Mouse (Mus musculus): ENCODE results near the gene Gcgr. TPM values are rescaled to one million over a fixed set of nuclear protein-coding genes. Genes with fewer than 3 reads are reported as not detected.

Gcgr gene
- total and polyA plus RNA-seq, 3 experiments = 0.09 to 0.20 (median 0.13) TPM

GRCm38 (mm10) chr11:120509940-120510339 is 20.6 kb upstream of the Gcgr start:
- in situ Hi-C loops (cut with MboI; ENCODE audit: low pct_ligation_motif_present, low pct_unique_long_range_greater_than_20kb, low sequenced_read_pairs) (no loop called here), dilution Hi-C loops (cut with MboI; ENCODE audit: extremely low pct_ligation_motif_present, extremely low pct_unique_long_range_greater_than_20kb, low sequenced_read_pairs) (no loop called here)
- Histone ChIP-seq H3K9me3 (replicated peaks; ENCODE audit: low read length) (no peaks in the 10 kb centered on the region), H3K79me2 (replicated peaks; ENCODE audit: control insufficient read depth, extremely low read depth, insufficient read depth, poor library complexity, severe bottlenecking) (no peaks in the 10 kb centered on the region), H3K27ac (ENCODE audit: insufficient read depth, low read depth) (no peak overlapping the region), H3K36me3 (replicated peaks in 1 of 2; ENCODE audit: control insufficient read depth in 1 of 2, insufficient read depth in 1 of 2, low read length in 1 of 2) (no peaks in the 10 kb centered on the region), H3K9ac (ENCODE audit: insufficient read depth, low read depth) (peak overlapping the region; percentile 59; the same call in 1 of the 2 replicates), H3K4me1 (ENCODE audit: control insufficient read depth in 1 of 2, insufficient read depth in 2 of 2) (peaks cover 5 to 15% of the 10 kb centered on the region in 2 experiments), H3K4me2 (ENCODE audit: insufficient read depth, low read depth, poor library complexity, severe bottlenecking) (peak overlapping the region; percentile 78), H3K27me3 (replicated peaks) (peaks cover 2% of the 10 kb centered on the region), H3K4me3 (replicated peaks in 1 of 3; ENCODE audit: low read depth in 2 of 3, low read length in 2 of 3, poor library complexity in 1 of 3) (peak overlapping the region in 1 of 3 experiments; percentile 1)
- DNase-seq (ENCODE audit: extremely low read depth) = no peak
- 0 out of 2 replicates have a peak, but pooled peaks have one; percentile 10 for TF ChIP-seq IRF4 (IDR thresholded peaks at IDR 0.05; ENCODE audit: low read depth, low read length)
- no peak for TF ChIP-seq ZC3H11A (IDR thresholded peaks at IDR 0.05; ENCODE audit: low read depth, low read length)

DNA sequence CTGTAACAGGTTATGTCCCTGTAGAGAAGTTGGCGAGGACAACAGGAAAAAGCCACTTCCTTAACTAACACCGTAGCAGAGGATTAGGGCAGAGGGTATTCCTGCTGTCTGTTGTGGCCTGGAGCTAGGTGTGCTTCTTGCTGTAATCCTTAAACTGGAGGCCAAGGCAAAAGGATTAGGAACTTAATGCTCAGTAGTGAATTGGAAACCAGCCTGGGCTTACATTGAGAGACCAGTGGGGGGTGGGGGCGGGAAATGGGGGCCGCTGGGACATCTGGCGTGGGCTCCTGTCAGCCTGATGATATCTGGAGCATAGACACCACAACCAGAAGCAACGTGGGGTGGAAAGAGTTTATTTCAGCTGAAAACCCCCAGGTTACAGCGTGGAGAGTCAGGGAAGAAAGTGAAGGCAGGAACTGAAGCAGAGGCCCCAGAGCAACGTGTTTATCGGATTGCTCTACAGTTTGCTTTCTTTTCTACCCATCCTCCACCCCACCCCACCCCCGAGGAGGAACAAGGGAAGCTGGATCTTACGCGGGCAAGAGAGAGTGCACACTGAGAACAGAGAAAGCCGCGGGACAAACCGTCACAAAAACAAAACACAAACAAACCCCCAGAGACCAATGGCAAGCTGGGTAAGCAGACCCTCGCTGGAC is 20.0 kb upstream of the Gcgr start:
- no peaks in the 10 kb centered on the region for H3K36me3 ChIP-seq (replicated peaks in 1 of 2; ENCODE audit: control insufficient read depth in 1 of 2, insufficient read depth in 1 of 2, low read length in 1 of 2)
- in situ Hi-C loops (cut with MboI; ENCODE audit: low pct_ligation_motif_present, low pct_unique_long_range_greater_than_20kb, low sequenced_read_pairs) = no loop called here
- H3K4me1 ChIP-seq (ENCODE audit: control insufficient read depth in 1 of 2, insufficient read depth in 2 of 2) = peaks cover 5 to 17% of the 10 kb centered on the region in 2 experiments
- peak overlapping the region; percentile 78 for H3K4me2 ChIP-seq (ENCODE audit: insufficient read depth, low read depth, poor library complexity, severe bottlenecking)
- no peaks in the 10 kb centered on the region for H3K79me2 ChIP-seq (replicated peaks; ENCODE audit: control insufficient read depth, extremely low read depth, insufficient read depth, poor library complexity, severe bottlenecking)
- H3K27me3 ChIP-seq (replicated peaks) = peaks cover 2% of the 10 kb centered on the region
- peaks cover 3% of the 10 kb centered on the region for H3K9me3 ChIP-seq (replicated peaks; ENCODE audit: low read length)
- dilution Hi-C loops (cut with MboI; ENCODE audit: extremely low pct_ligation_motif_present, extremely low pct_unique_long_range_greater_than_20kb, low sequenced_read_pairs) = no loop called here
- peak overlapping the region; percentile 59 for H3K9ac ChIP-seq (ENCODE audit: insufficient read depth, low read depth)
- H3K4me3 ChIP-seq (replicated peaks in 1 of 3; ENCODE audit: low read depth in 2 of 3, low read length in 2 of 3, poor library complexity in 1 of 3) = peak overlapping the region; percentile 7 to 30 (median 25)
- no peak overlapping the region for H3K27ac ChIP-seq (ENCODE audit: insufficient read depth, low read depth)
- DNase-seq (ENCODE audit: extremely low read depth) = peak; percentile 61
- TF ChIP-seq NELFE (IDR thresholded peaks at IDR 0.05; ENCODE audit: low read depth, low read length) (peak; percentile 43; the same call in 1 of the 2 replicates), MAX (IDR thresholded peaks at IDR 0.05; ENCODE audit: low read length) (no peak), POLR2A (IDR thresholded peaks at IDR 0.05; ENCODE audit: low read depth, low read length) (peak; percentile 56), CHD2 (IDR thresholded peaks at IDR 0.05; ENCODE audit: low read length) (peak; percentile 90), SIN3A (IDR thresholded peaks at IDR 0.05; ENCODE audit: low read length) (no peak; the same call in 1 of the 2 replicates), POLR2AphosphoS2 (IDR thresholded peaks at IDR 0.05; ENCODE audit: low read depth, low read length) (no peak), MAZ (IDR thresholded peaks at IDR 0.05; ENCODE audit: low read depth, low read length) (peak; percentile 51; the same call in 1 of the 2 replicates), GABPA (IDR thresholded peaks at IDR 0.05; ENCODE audit: insufficient replicate concordance, low read depth, low read length) (no peak), ETS1 (conservative IDR thresholded peaks at IDR 0.05; ENCODE audit: low read depth, low read length) (no peak), ZC3H11A (IDR thresholded peaks at IDR 0.05; ENCODE audit: low read depth, low read length) (no peak), HCFC1 (IDR thresholded peaks at IDR 0.05; ENCODE audit: low read depth, low read length) (no peak), NRF1 (IDR thresholded peaks at IDR 0.05; ENCODE audit: low read depth, low read length) (no peak), JUND (conservative IDR thresholded peaks at IDR 0.05; ENCODE audit: low read depth, low read length) (no peak), TBP (conservative IDR thresholded peaks at IDR 0.05; ENCODE audit: low read depth, low read length) (no peak), CTCF (conservative IDR thresholded peaks at IDR 0.05 in 1 of 2, IDR thresholded peaks at IDR 0.05 in 1 of 2; ENCODE audit: low read depth in 2 of 2, low read length in 2 of 2) (no peak), ZKSCAN1 (IDR thresholded peaks at IDR 0.05; ENCODE audit: borderline replicate concordance, low read depth, low read length) (no peak), MXI1 (IDR thresholded peaks at IDR 0.05; ENCODE audit: low read depth, low read length) (peak; percentile 19; the same call in 1 of the 2 replicates), KAT2A (IDR thresholded peaks at IDR 0.05; ENCODE audit: insufficient replicate concordance, low read length) (no peak), BHLHE40 (IDR thresholded peaks at IDR 0.05; ENCODE audit: low read depth, low read length) (0 out of 2 replicates have a peak, but pooled peaks have one; percentile 19), MAFK (IDR thresholded peaks at IDR 0.05; ENCODE audit: insufficient replicate concordance, low read length) (no peak), MEF2A (IDR thresholded peaks at IDR 0.05; ENCODE audit: borderline replicate concordance, low read depth, low read length) (0 out of 2 replicates have a peak, but pooled peaks have one; percentile 32), TCF12 (IDR thresholded peaks at IDR 0.05; ENCODE audit: low read depth, low read length) (peak; percentile 18; the same call in 1 of the 2 replicates), E2F4 (IDR thresholded peaks at IDR 0.05; ENCODE audit: insufficient replicate concordance, low read depth, low read length) (0 out of 2 replicates have a peak, but pooled peaks have one; percentile 56), RCOR1 (conservative IDR thresholded peaks at IDR 0.05; ENCODE audit: low read depth, low read length) (0 out of 2 replicates have a peak, but pooled peaks have one; percentile 23), IRF4 (IDR thresholded peaks at IDR 0.05; ENCODE audit: low read depth, low read length) (no peak), RAD21 (IDR thresholded peaks at IDR 0.05; ENCODE audit: low read depth, low read length) (no peak), USF1 (IDR thresholded peaks at IDR 0.05; ENCODE audit: low read depth, low read length) (no peak), JUN (IDR thresholded peaks at IDR 0.05; ENCODE audit: insufficient read depth, low read depth, low read length) (no peak), UBTF (IDR thresholded peaks at IDR 0.05; ENCODE audit: low read depth, low read length) (0 out of 2 replicates have a peak, but pooled peaks have one; percentile 18), PAX5 (IDR thresholded peaks at IDR 0.05; ENCODE audit: low read length) (no peak)
